Mouse (Mus musculus): ENCODE data around the gene Usp35. TPM values are rescaled to one million over a fixed set of nuclear protein-coding genes. Genes with fewer than 3 reads are reported as not detected.

The Usp35 gene
- polyA plus RNA-seq, 1 experiment from 2014 or later, result 3.9 TPM

- Histone ChIP-seq H3K9ac (replicated peaks; ENCODE audit: low read length) (no peak overlapping the region), H3K4me3 (replicated peaks; ENCODE audit: low read depth, low read length) (no peak overlapping the region), H3K27ac (replicated peaks; ENCODE audit: low read depth, low read length) (no peak overlapping the region), H3K9me3 (ENCODE audit: control insufficient read depth, low read length) (no peaks in the 10 kb centered on the region), H3K27me3 (ENCODE audit: control insufficient read depth, insufficient read depth, low read length) (no peaks in the 10 kb centered on the region), H3K36me3 (ENCODE audit: control insufficient read depth, insufficient read depth, low read length) (peaks cover 58% of the 10 kb centered on the region), H3K4me1 (ENCODE audit: control insufficient read depth, insufficient read depth, low read length) (no peaks in the 10 kb centered on the region), H3K4me2 (ENCODE audit: low read length) (no peak overlapping the region)
- WGBS, result 78% methylated on average over 7 of the region's 7 CpGs
- DNase-seq, result no peak
- ATAC-seq (ENCODE audit: low FRiP score, low TSS enrichment), result no peak
Measured at GRCm38 (mm10) chr7:97313364-97313995, 18.3 kb downstream of the Usp35 start.

- peaks cover 63% of the 10 kb centered on the region for H3K36me3 ChIP-seq (ENCODE audit: control insufficient read depth, insufficient read depth, low read length)
- 88% methylated on average over 6 of the region's 6 CpGs for WGBS
- no peaks in the 10 kb centered on the region for H3K9me3 ChIP-seq (ENCODE audit: control insufficient read depth, low read length)
- DNase-seq, result no peak
- H3K4me1 ChIP-seq (ENCODE audit: control insufficient read depth, insufficient read depth, low read length), result no peaks in the 10 kb centered on the region
- H3K4me2 ChIP-seq (ENCODE audit: low read length), result no peak overlapping the region
- H3K4me3 ChIP-seq (replicated peaks; ENCODE audit: low read depth, low read length), result no peak overlapping the region
- ATAC-seq (ENCODE audit: low FRiP score, low TSS enrichment), result no peak
- H3K27me3 ChIP-seq (ENCODE audit: control insufficient read depth, insufficient read depth, low read length), result no peaks in the 10 kb centered on the region
- no peak overlapping the region for H3K9ac ChIP-seq (replicated peaks; ENCODE audit: low read length)
- no peak overlapping the region for H3K27ac ChIP-seq (replicated peaks; ENCODE audit: low read depth, low read length)
Measured at GRCm38 (mm10) chr7:97312856-97313255, 19.0 kb downstream of the Usp35 start.

GRCm38 (mm10) chr7:97312196-97312595 is 19.6 kb downstream of the Usp35 start:
- Histone ChIP-seq H3K9me3 (ENCODE audit: control insufficient read depth, low read length) (no peaks in the 10 kb centered on the region), H3K4me3 (replicated peaks; ENCODE audit: low read depth, low read length) (no peak overlapping the region), H3K27me3 (ENCODE audit: control insufficient read depth, insufficient read depth, low read length) (no peaks in the 10 kb centered on the region), H3K9ac (replicated peaks; ENCODE audit: low read length) (no peak overlapping the region), H3K36me3 (ENCODE audit: control insufficient read depth, insufficient read depth, low read length) (peaks cover 68% of the 10 kb centered on the region), H3K4me2 (ENCODE audit: low read length) (no peak overlapping the region), H3K4me1 (ENCODE audit: control insufficient read depth, insufficient read depth, low read length) (no peaks in the 10 kb centered on the region), H3K27ac (replicated peaks; ENCODE audit: low read depth, low read length) (no peak overlapping the region)
- ATAC-seq (ENCODE audit: low FRiP score, low TSS enrichment) (no peak), DNase-seq (no peak)
- WGBS, result 91% methylated on average over 17 of the region's 17 CpGs

- Histone ChIP-seq H3K9me3 (ENCODE audit: control insufficient read depth, low read length) (no peaks in the 10 kb centered on the region), H3K4me2 (ENCODE audit: low read length) (no peak overlapping the region), H3K4me3 (replicated peaks; ENCODE audit: low read depth, low read length) (no peak overlapping the region), H3K9ac (replicated peaks; ENCODE audit: low read length) (no peak overlapping the region), H3K4me1 (ENCODE audit: control insufficient read depth, insufficient read depth, low read length) (no peaks in the 10 kb centered on the region), H3K27me3 (ENCODE audit: control insufficient read depth, insufficient read depth, low read length) (no peaks in the 10 kb centered on the region), H3K36me3 (ENCODE audit: control insufficient read depth, insufficient read depth, low read length) (peaks cover 74% of the 10 kb centered on the region), H3K27ac (replicated peaks; ENCODE audit: low read depth, low read length) (no peak overlapping the region)
- WGBS, result 92% methylated on average over 14 of the region's 14 CpGs
- DNase-seq (no peak), ATAC-seq (ENCODE audit: low FRiP score, low TSS enrichment) (no peak)
Measured at GRCm38 (mm10) chr7:97311620-97312019, 20.2 kb downstream of the Usp35 start.

- Histone ChIP-seq H3K36me3 (ENCODE audit: control insufficient read depth, insufficient read depth, low read length) (peaks cover 80% of the 10 kb centered on the region), H3K9ac (replicated peaks; ENCODE audit: low read length) (no peak overlapping the region), H3K27ac (replicated peaks; ENCODE audit: low read depth, low read length) (no peak overlapping the region), H3K27me3 (ENCODE audit: control insufficient read depth, insufficient read depth, low read length) (no peaks in the 10 kb centered on the region), H3K4me3 (replicated peaks; ENCODE audit: low read depth, low read length) (no peak overlapping the region), H3K4me1 (ENCODE audit: control insufficient read depth, insufficient read depth, low read length) (no peaks in the 10 kb centered on the region), H3K9me3 (ENCODE audit: control insufficient read depth, low read length) (no peaks in the 10 kb centered on the region), H3K4me2 (ENCODE audit: low read length) (no peak overlapping the region)
- WGBS, result 87% methylated on average over 3 of the region's 3 CpGs
- DNase-seq (no peak), ATAC-seq (ENCODE audit: low FRiP score, low TSS enrichment) (no peak)
Measured at GRCm38 (mm10) chr7:97310341-97310635, 21.5 kb downstream of the Usp35 start.

GRCm38 (mm10) chr7:97309461-97310340 is 22.1 kb downstream of the Usp35 start:
- no peak for DNase-seq
- no peak for ATAC-seq (ENCODE audit: low FRiP score, low TSS enrichment)
- Histone ChIP-seq H3K4me3 (replicated peaks; ENCODE audit: low read depth, low read length) (no peak overlapping the region), H3K36me3 (ENCODE audit: control insufficient read depth, insufficient read depth, low read length) (peaks cover 82% of the 10 kb centered on the region), H3K4me1 (ENCODE audit: control insufficient read depth, insufficient read depth, low read length) (no peaks in the 10 kb centered on the region), H3K4me2 (ENCODE audit: low read length) (no peak overlapping the region), H3K27ac (replicated peaks; ENCODE audit: low read depth, low read length) (no peak overlapping the region), H3K9me3 (ENCODE audit: control insufficient read depth, low read length) (no peaks in the 10 kb centered on the region), H3K9ac (replicated peaks; ENCODE audit: low read length) (no peak overlapping the region), H3K27me3 (ENCODE audit: control insufficient read depth, insufficient read depth, low read length) (no peaks in the 10 kb centered on the region)
- WGBS, result 88% methylated on average over 4 of the region's 4 CpGs

GRCm38 (mm10) chr7:97307546-97307945 is 24.3 kb downstream of the Usp35 start:
- Histone ChIP-seq H3K27ac (replicated peaks; ENCODE audit: low read depth, low read length) (no peak overlapping the region), H3K4me3 (replicated peaks; ENCODE audit: low read depth, low read length) (no peak overlapping the region), H3K4me2 (ENCODE audit: low read length) (no peak overlapping the region), H3K4me1 (ENCODE audit: control insufficient read depth, insufficient read depth, low read length) (no peaks in the 10 kb centered on the region), H3K27me3 (ENCODE audit: control insufficient read depth, insufficient read depth, low read length) (no peaks in the 10 kb centered on the region), H3K36me3 (ENCODE audit: control insufficient read depth, insufficient read depth, low read length) (peaks cover 84% of the 10 kb centered on the region), H3K9me3 (ENCODE audit: control insufficient read depth, low read length) (no peaks in the 10 kb centered on the region), H3K9ac (replicated peaks; ENCODE audit: low read length) (no peak overlapping the region)
- ATAC-seq (ENCODE audit: low FRiP score, low TSS enrichment) (no peak), DNase-seq (no peak)
- 84% methylated on average over 1 of the region's 1 CpGs for WGBS

- no peak overlapping the region for H3K4me2 ChIP-seq (ENCODE audit: low read length)
Measured at GRCm38 (mm10) chr7:97306813-97307212, 25.0 kb downstream of the Usp35 start.

GRCm38 (mm10) chr7:97305206-97305605 is 26.6 kb downstream of the Usp35 start:
- Histone ChIP-seq H3K27me3 (ENCODE audit: control insufficient read depth, insufficient read depth, low read length) (no peaks in the 10 kb centered on the region), H3K9me3 (ENCODE audit: control insufficient read depth, low read length) (no peaks in the 10 kb centered on the region), H3K4me2 (ENCODE audit: low read length) (no peak overlapping the region), H3K4me3 (replicated peaks; ENCODE audit: low read depth, low read length) (no peak overlapping the region), H3K9ac (replicated peaks; ENCODE audit: low read length) (no peak overlapping the region), H3K27ac (replicated peaks; ENCODE audit: low read depth, low read length) (no peak overlapping the region), H3K36me3 (ENCODE audit: control insufficient read depth, insufficient read depth, low read length) (peaks cover 74% of the 10 kb centered on the region), H3K4me1 (ENCODE audit: control insufficient read depth, insufficient read depth, low read length) (no peaks in the 10 kb centered on the region)
- no peak for DNase-seq
- 87% methylated on average over 4 of the region's 4 CpGs for WGBS
- ATAC-seq (ENCODE audit: low FRiP score, low TSS enrichment), result no peak

More at GRCm38 (mm10) chr7:97306813-97307212, 25.0 kb downstream of the Usp35 start:
- Histone ChIP-seq H3K27ac (replicated peaks; ENCODE audit: low read depth, low read length) (no peak overlapping the region), H3K4me3 (replicated peaks; ENCODE audit: low read depth, low read length) (no peak overlapping the region), H3K36me3 (ENCODE audit: control insufficient read depth, insufficient read depth, low read length) (peaks cover 79% of the 10 kb centered on the region), H3K9ac (replicated peaks; ENCODE audit: low read length) (no peak overlapping the region), H3K9me3 (ENCODE audit: control insufficient read depth, low read length) (no peaks in the 10 kb centered on the region), H3K4me1 (ENCODE audit: control insufficient read depth, insufficient read depth, low read length) (no peaks in the 10 kb centered on the region), H3K27me3 (ENCODE audit: control insufficient read depth, insufficient read depth, low read length) (no peaks in the 10 kb centered on the region)
- no peak for ATAC-seq (ENCODE audit: low FRiP score, low TSS enrichment)
- DNase-seq, result no peak
- WGBS, result 96% methylated on average over 2 of the region's 2 CpGs

Measured in midbrain, embryonic 14.5 days (tissue).